Mouse (Mus musculus) spleen, adult 12 weeks (tissue): ENCODE results near the gene Ntn1.

Source experiments
- DNase-seq: peaks from one replicate; pipeline ENCODE4 v3.0.0; 2022; ENCODE audit warnings: low spot score

Gene Ntn1

GRCm38 (mm10) chr11:68213896-68214295 is 186.7 kb downstream of the Ntn1 start:
- DNase-seq = no peak

GRCm38 (mm10) chr11:68211924-68212578 is 188.6 kb downstream of the Ntn1 start:
- DNase-seq = no peak

GRCm38 (mm10) chr11:68210714-68211113 is 189.9 kb downstream of the Ntn1 start:
- DNase-seq = no peak

- DNase-seq = no peak
These were observed 191.1 kb downstream of the Ntn1 start for GRCm38 (mm10) chr11:68209506-68209905.

GRCm38 (mm10) chr11:68208582-68208981 is 192.0 kb downstream of the Ntn1 start:
- no peak for DNase-seq

- DNase-seq = no peak
These were observed 192.6 kb downstream of the Ntn1 start for GRCm38 (mm10) chr11:68208023-68208422.

GRCm38 (mm10) chr11:68205572-68206229 is 194.9 kb downstream of the Ntn1 start:
- DNase-seq = no peak

- no peak for DNase-seq
These were observed 196.2 kb downstream of the Ntn1 start for GRCm38 (mm10) chr11:68204407-68204806.

- no peak for DNase-seq
These were observed 196.8 kb downstream of the Ntn1 start for GRCm38 (mm10) chr11:68203658-68204315.

- DNase-seq = no peak
These were observed 198.1 kb downstream of the Ntn1 start for GRCm38 (mm10) chr11:68202561-68202960.

GRCm38 (mm10) chr11:68201811-68202459 is 198.7 kb downstream of the Ntn1 start:
- DNase-seq = no peak

- no peak for DNase-seq
These were observed 199.6 kb downstream of the Ntn1 start for GRCm38 (mm10) chr11:68201063-68201462.

- no peak for DNase-seq
These were observed 200.1 kb downstream of the Ntn1 start for GRCm38 (mm10) chr11:68200500-68200899.

GRCm38 (mm10) chr11:68199801-68200423 is 200.7 kb downstream of the Ntn1 start:
- no peak for DNase-seq

- no peak for DNase-seq
These were observed 201.5 kb downstream of the Ntn1 start for GRCm38 (mm10) chr11:68199103-68199502.

GRCm38 (mm10) chr11:68198696-68199095 is 201.9 kb downstream of the Ntn1 start:
- no peak for DNase-seq

GRCm38 (mm10) chr11:68197471-68197870 is 203.2 kb downstream of the Ntn1 start:
- no peak for DNase-seq

GRCm38 (mm10) chr11:68196566-68196965 is 204.1 kb downstream of the Ntn1 start:
- DNase-seq = no peak

GRCm38 (mm10) chr11:68195693-68196176 is 204.9 kb downstream of the Ntn1 start:
- DNase-seq = no peak

- DNase-seq = no peak
These were observed 205.5 kb downstream of the Ntn1 start for GRCm38 (mm10) chr11:68195168-68195567.

- DNase-seq = no peak
These were observed 209.8 kb downstream of the Ntn1 start for GRCm38 (mm10) chr11:68190849-68191248.

GRCm38 (mm10) chr11:68188695-68189201 is 211.9 kb downstream of the Ntn1 start:
- no peak for DNase-seq
